Mouse (Mus musculus): ENCODE measurements around the gene Morc2a.

DNA sequence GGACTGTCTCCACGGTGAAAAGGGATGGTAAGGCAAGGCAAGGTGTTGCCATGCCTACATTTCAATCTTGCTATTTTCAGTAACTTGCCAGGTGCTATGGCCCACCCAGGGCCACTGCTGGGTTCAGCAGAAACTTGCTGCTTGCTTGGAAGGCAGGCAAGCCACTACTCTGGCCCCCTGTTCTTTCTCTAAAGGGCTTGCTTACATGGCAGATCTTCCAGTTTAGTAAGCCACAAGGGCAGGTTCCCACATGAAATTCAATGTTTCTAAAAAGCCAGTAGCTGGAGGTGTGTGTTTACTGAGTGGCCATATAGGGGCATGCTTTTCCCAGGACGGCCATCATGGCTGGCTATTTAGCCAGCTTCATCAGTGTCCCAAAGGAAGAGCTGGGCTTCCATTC is 42.8 kb downstream of the Morc2a start:
- TF ChIP-seq CTCF (IDR thresholded peaks at IDR 0.05; ENCODE audit: extremely low read depth, insufficient read depth, insufficient read length, insufficient replicate concordance) = no peak
- no peak for TF ChIP-seq POLR2A (IDR thresholded peaks at IDR 0.05; ENCODE audit: low read depth, low read length)

Measured in spleen, adult 2 months (tissue).